Mouse (Mus musculus) left cerebral cortex, adult 9 months (tissue): ENCODE measurements around the gene Tasp1.
"Not testable (repeated sequence)": the region's sequence is repeated elsewhere in the genome, so short reads cannot be mapped to it uniquely, and the experiment has no call there.

Experiments used
- DNase-seq, 2 experiments: peaks; one replicate each; pipeline ENCODE4 v3.0.0; 2022; ENCODE audit warnings: low spot score in 2 of 2

Tasp1 gene

GRCm38 (mm10) chr2:139883581-139884263 lies 182.9 kb downstream of the Tasp1 start:
- peak in 1 of 2 experiments; percentile 25 for DNase-seq

GRCm38 (mm10) chr2:139878052-139878621 lies 188.5 kb downstream of the Tasp1 start:
- DNase-seq: peak in 1 of 2 experiments; percentile 15

GRCm38 (mm10) chr2:139875876-139876275 lies 190.7 kb downstream of the Tasp1 start:
- DNase-seq: no peak

GRCm38 (mm10) chr2:139874173-139874572 lies 192.4 kb downstream of the Tasp1 start:
- DNase-seq: no peak

GRCm38 (mm10) chr2:139873762-139874161 lies 192.8 kb downstream of the Tasp1 start:
- no peak for DNase-seq

- DNase-seq: not testable (repeated sequence)
Observed at GRCm38 (mm10) chr2:139869071-139869470, 197.5 kb downstream of the Tasp1 start.

GRCm38 (mm10) chr2:139863396-139863795 lies 203.2 kb downstream of the Tasp1 start:
- DNase-seq: not testable (repeated sequence)

- no peak for DNase-seq
Observed at GRCm38 (mm10) chr2:139860133-139860494, 206.5 kb downstream of the Tasp1 start.

- DNase-seq: no peak
Observed at GRCm38 (mm10) chr2:139859424-139860132, 207.0 kb downstream of the Tasp1 start.

- DNase-seq: no peak
Observed at GRCm38 (mm10) chr2:139849621-139850020, 217.0 kb downstream of the Tasp1 start.

GRCm38 (mm10) chr2:139841359-139841758 lies 225.2 kb downstream of the Tasp1 start:
- DNase-seq: no peak

GRCm38 (mm10) chr2:139840941-139841340 lies 225.7 kb downstream of the Tasp1 start:
- no peak for DNase-seq

GRCm38 (mm10) chr2:139821589-139822378 lies 244.8 kb downstream of the Tasp1 start:
- DNase-seq: no peak

- DNase-seq: no peak
Observed at GRCm38 (mm10) chr2:139817275-139817674, 249.3 kb downstream of the Tasp1 start.

GRCm38 (mm10) chr2:139807887-139808286 lies 258.7 kb downstream of the Tasp1 start:
- DNase-seq: no peak

- no peak for DNase-seq
Observed at GRCm38 (mm10) chr2:139804041-139804440, 262.6 kb downstream of the Tasp1 start.

- DNase-seq: no peak
Observed at GRCm38 (mm10) chr2:139792345-139793120, 274.1 kb downstream of the Tasp1 start.

- DNase-seq: no peak
Observed at GRCm38 (mm10) chr2:139788658-139789057, 277.9 kb downstream of the Tasp1 start.

- DNase-seq: no peak
Observed at GRCm38 (mm10) chr2:139784946-139785345, 281.7 kb downstream of the Tasp1 start.

GRCm38 (mm10) chr2:139784465-139784864 lies 282.1 kb downstream of the Tasp1 start:
- no peak for DNase-seq
